In the genomic region with DNA sequence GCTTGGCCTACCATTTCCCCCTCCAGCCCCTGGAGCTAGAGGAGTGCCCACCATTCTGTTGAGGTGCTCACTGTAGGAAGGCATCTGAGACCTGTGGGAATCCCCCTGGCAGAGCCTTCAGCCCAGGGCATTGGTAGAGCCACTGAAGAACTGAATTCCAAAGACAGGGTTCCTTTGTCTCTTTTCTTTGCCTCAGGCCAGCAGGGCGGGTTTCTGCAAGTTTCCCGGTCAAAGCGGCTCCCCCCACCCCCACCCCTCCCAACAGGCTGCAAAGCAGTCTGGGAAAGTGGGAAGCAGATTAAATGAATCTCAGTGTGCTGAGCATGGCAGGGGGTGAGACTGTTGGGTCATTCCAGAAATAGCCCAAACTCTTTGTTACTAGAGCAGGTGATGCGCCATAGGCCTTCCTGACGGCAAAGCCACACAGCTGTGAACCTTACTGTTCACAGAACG, we compare ENCODE assay signal across 8 mouse cellular contexts. TPM values are rescaled to one million over a fixed set of nuclear protein-coding genes. Genes with fewer than 3 reads are reported as not detected.
A peak's percentile ranks its signal among the peaks of the same experiment; 100 is the strongest.
DNase-seq lines count a peak whose midpoint lies in the region; ATAC-seq and TF ChIP-seq lines count a peak whose summit lies in the region.

No protein-coding gene starts in this region.

- no peak for TF ChIP-seq EP300 in lung, postnatal 0 days (IDR thresholded peaks at IDR 0.05)

- no peak for TF ChIP-seq CTCF in lung, postnatal 0 days (IDR thresholded peaks at IDR 0.05)

- no peaks in the 10 kb centered on the region for H3K9me3 ChIP-seq in heart, embryonic 11.5 days (replicated peaks; ENCODE audit: control insufficient read depth, low read length)
- H3K9me3 ChIP-seq in forebrain, embryonic 14.5 days (replicated peaks; ENCODE audit: control insufficient read depth, low read length), result no peaks in the 10 kb centered on the region
- H3K9me3 ChIP-seq in midbrain, embryonic 13.5 days, result no peaks in the 10 kb centered on the region
- H3K9me3 ChIP-seq in lung, postnatal 0 days (ENCODE audit: low read length), result no peaks in the 10 kb centered on the region

- H3K4me2 ChIP-seq in heart, embryonic 11.5 days, result peak overlapping the region; percentile 41
- H3K4me2 ChIP-seq in forebrain, embryonic 14.5 days (ENCODE audit: low read length), result peak overlapping the region; percentile 45
- H3K4me2 ChIP-seq in midbrain, embryonic 13.5 days (replicated peaks), result peak overlapping the region; percentile 49
- H3K4me2 ChIP-seq in lung, postnatal 0 days (replicated peaks; ENCODE audit: low read depth, low read length), result no peak overlapping the region

- no peaks in the 10 kb centered on the region for H3K27me3 ChIP-seq in heart, embryonic 11.5 days (ENCODE audit: control insufficient read depth, insufficient read depth, low read length)
- H3K27me3 ChIP-seq in forebrain, embryonic 14.5 days (replicated peaks; ENCODE audit: control insufficient read depth, insufficient read depth, low read length), result no peaks in the 10 kb centered on the region
- no peaks in the 10 kb centered on the region for H3K27me3 ChIP-seq in midbrain, embryonic 13.5 days
- no peaks in the 10 kb centered on the region for H3K27me3 ChIP-seq in lung, postnatal 0 days (replicated peaks; ENCODE audit: insufficient read depth, low read length)

- no peak for DNase-seq in heart, adult 9 months (ENCODE audit: low spot score in 2 of 2)
- DNase-seq in ES-CJ7 (ENCODE audit: low read depth, low spot score) (peak; percentile 83), MN1 (ENCODE audit: low spot score) (no peak)
- DNase-seq in forebrain, embryonic 14.5 days (ENCODE audit: low spot score), result peak; percentile 82
- DNase-seq in lung, postnatal 0 days (ENCODE audit: low spot score), result no peak
- no peak for DNase-seq in left cerebral cortex, adult 18-20 months (ENCODE audit: low spot score in 2 of 2)

- H3K36me3 ChIP-seq in heart, embryonic 11.5 days (ENCODE audit: control insufficient read depth, insufficient read depth, low read length), result no peaks in the 10 kb centered on the region
- H3K36me3 ChIP-seq in forebrain, embryonic 14.5 days (ENCODE audit: control insufficient read depth, insufficient read depth, low read length), result peaks cover 22% of the 10 kb centered on the region; the same call in 1 of the 2 replicates
- H3K36me3 ChIP-seq in midbrain, embryonic 13.5 days, result 0 out of 2 replicates have a peak, but pooled peaks cover 2% of the 10 kb centered on the region
- H3K36me3 ChIP-seq in lung, postnatal 0 days (ENCODE audit: insufficient read depth, low read length), result no peaks in the 10 kb centered on the region

- H3K4me3 ChIP-seq in heart, embryonic 11.5 days (ENCODE audit: low read depth, low read length), result no peak overlapping the region
- no peak overlapping the region for H3K4me3 ChIP-seq in forebrain, embryonic 14.5 days (ENCODE audit: low read depth, low read length)
- H3K4me3 ChIP-seq in midbrain, embryonic 13.5 days (replicated peaks), result peak overlapping the region; percentile 8; the same call in 1 of the 2 replicates
- no peak overlapping the region for H3K4me3 ChIP-seq in lung, postnatal 0 days (ENCODE audit: low read depth, low read length)

- WGBS in heart, embryonic 11.5 days (ENCODE audit: insufficient replicate concordance), result 34% methylated on average over 6 of the region's 6 CpGs
- WGBS in forebrain, embryonic 14.5 days, result 2% methylated on average over 6 of the region's 6 CpGs
- WGBS in midbrain, embryonic 13.5 days, result 3% methylated on average over 6 of the region's 6 CpGs
- 43% methylated on average over 6 of the region's 6 CpGs for WGBS in lung, postnatal 0 days

- H3K27ac ChIP-seq in heart, embryonic 11.5 days (ENCODE audit: low read depth, low read length), result peak overlapping the region; percentile 85
- peak overlapping the region; percentile 92 for H3K27ac ChIP-seq in forebrain, embryonic 14.5 days (ENCODE audit: low read depth, low read length)
- peak overlapping the region; percentile 92 for H3K27ac ChIP-seq in midbrain, embryonic 13.5 days
- H3K27ac ChIP-seq in lung, postnatal 0 days (ENCODE audit: low read length), result no peak overlapping the region

- no peak for ATAC-seq in heart, embryonic 11.5 days (replicated peaks; ENCODE audit: insufficient number of reproducible peaks, low FRiP score, low TSS enrichment)
- ATAC-seq in forebrain, embryonic 14.5 days, result peak; percentile 56
- ATAC-seq in midbrain, embryonic 13.5 days, result peak; percentile 82
- no peak for ATAC-seq in lung, postnatal 0 days

- peaks cover 62% of the 10 kb centered on the region for H3K4me1 ChIP-seq in heart, embryonic 11.5 days (ENCODE audit: control insufficient read depth, insufficient read depth, low read length)
- peaks cover 60% of the 10 kb centered on the region for H3K4me1 ChIP-seq in forebrain, embryonic 14.5 days (ENCODE audit: control insufficient read depth, insufficient read depth, low read length)
- H3K4me1 ChIP-seq in midbrain, embryonic 13.5 days (replicated peaks), result peaks cover 80% of the 10 kb centered on the region
- peaks cover 45% of the 10 kb centered on the region for H3K4me1 ChIP-seq in lung, postnatal 0 days (ENCODE audit: insufficient read depth, low read depth, low read length)

- H3K9ac ChIP-seq in heart, embryonic 11.5 days (ENCODE audit: low read depth, low read length), result peak overlapping the region; percentile 54; the same call in 1 of the 2 replicates
- peak overlapping the region; percentile 62 for H3K9ac ChIP-seq in forebrain, embryonic 14.5 days (ENCODE audit: low read length)
- H3K9ac ChIP-seq in midbrain, embryonic 13.5 days (replicated peaks), result peak overlapping the region; percentile 65
- H3K9ac ChIP-seq in lung, postnatal 0 days (replicated peaks; ENCODE audit: low read depth), result no peak overlapping the region

RNA-seq across cellular contexts. Expression of a gene that starts 18.0 kb away (rescaled TPM):
- 0.11 and 0.20 TPM in 2 replicates for polyA plus RNA-seq in heart, embryonic 11.5 days (2014; fragmentation: Nextera tagmentation; extraction: Ambion mirVana)
- polyA plus RNA-seq in forebrain, embryonic 14.5 days (2014; fragmentation: Nextera tagmentation; extraction: Ambion mirVana), result 0.27 and 0.38 TPM in 2 replicates
- polyA plus RNA-seq in midbrain, embryonic 13.5 days (2015; fragmentation: Nextera tagmentation; extraction: Ambion mirVana), result 0.23 and 0.58 TPM in 2 replicates
- polyA plus RNA-seq in lung, postnatal 0 days (2015; fragmentation: Nextera tagmentation; extraction: Ambion mirVana), result 0.04 and 0.08 TPM in 2 replicates
- under 1 TPM; 0.28 to 0.37 TPM for total RNA-seq in left cerebral cortex, adult 18-20 months (2021)

Comparison
In these comparisons a context has a peak if more than half of its experiments do, and no peak if none do; other contexts are left out.
1. ATAC-seq: peak in forebrain, embryonic 14.5 days (single experiment) and midbrain, embryonic 13.5 days (single experiment); none in heart, embryonic 11.5 days (single experiment) and lung, postnatal 0 days (single experiment).
2. DNase-seq: peak in ES-CJ7 (single experiment) and forebrain, embryonic 14.5 days (single experiment); none in heart, adult 9 months (0 of 2), lung, postnatal 0 days (single experiment), left cerebral cortex, adult 18-20 months (0 of 2) and MN1 (single experiment).